ENCODE assay signal across 8 mouse cellular contexts in the genomic region with DNA sequence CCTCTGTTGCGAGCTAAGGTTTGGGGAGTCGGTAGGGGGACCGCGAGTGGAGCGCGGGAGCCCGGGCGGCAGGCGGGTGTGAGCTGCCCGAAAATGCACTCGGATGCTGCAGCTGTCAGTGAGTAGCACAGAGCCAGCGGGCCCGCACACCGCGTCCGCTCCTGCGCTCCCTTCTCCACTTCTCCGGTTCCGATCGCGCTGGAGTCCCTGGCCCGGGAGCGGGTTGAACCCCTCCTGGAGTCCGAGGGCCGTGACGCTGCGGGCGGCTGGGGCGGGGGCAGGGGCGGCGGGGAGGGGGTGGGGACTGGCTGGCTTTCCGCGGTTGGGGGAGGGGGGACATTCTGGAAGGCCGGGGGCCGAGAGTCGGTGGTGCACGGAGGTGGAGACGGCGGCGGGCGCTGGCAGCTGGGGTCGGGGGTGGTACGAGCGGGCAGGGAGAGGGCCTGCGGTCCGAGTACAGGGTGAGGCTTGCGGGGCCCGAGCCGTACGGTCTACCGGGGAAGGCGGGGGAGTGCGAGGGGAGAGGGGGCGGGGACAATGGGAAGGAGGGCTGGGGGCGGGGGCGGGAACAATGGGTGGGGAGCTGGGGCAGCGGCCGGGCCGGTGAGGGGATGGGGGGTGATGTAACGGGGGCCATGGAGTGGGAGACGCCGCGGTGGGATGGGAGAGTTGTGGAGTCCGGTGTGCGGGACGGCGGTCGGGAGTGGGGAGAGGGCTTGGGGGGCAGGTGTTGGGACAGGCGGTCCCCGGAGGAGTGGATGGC. TPM values are rescaled to one million over a fixed set of nuclear protein-coding genes. Genes with fewer than 3 reads are reported as not detected.
DNase-seq lines count a peak whose midpoint lies in the region; ATAC-seq and TF ChIP-seq lines count a peak whose summit lies in the region.

No protein-coding gene starts in this region.

- peaks cover 32% of the 10 kb centered on the region for H3K4me1 ChIP-seq in megakaryocyte, embryonic 14.5 days
- peaks cover 21% of the 10 kb centered on the region for H3K4me1 ChIP-seq in forebrain, embryonic 15.5 days
- peaks cover 10% of the 10 kb centered on the region for H3K4me1 ChIP-seq in limb, embryonic 13.5 days
- H3K4me1 ChIP-seq in midbrain, postnatal 0 days (ENCODE audit: insufficient read depth, low read length) = peaks cover 4% of the 10 kb centered on the region; the same call in 1 of the 2 replicates

- peak overlapping the region; percentile 99 for H3K4me3 ChIP-seq in megakaryocyte, embryonic 14.5 days (replicated peaks)
- H3K4me3 ChIP-seq in forebrain, embryonic 15.5 days = peak overlapping the region; percentile 69
- H3K4me3 ChIP-seq in limb, embryonic 13.5 days = peak overlapping the region; percentile 84
- peak overlapping the region; percentile 83 for H3K4me3 ChIP-seq in midbrain, postnatal 0 days (ENCODE audit: low read depth, low read length)

- WGBS in forebrain, embryonic 15.5 days = under 1% methylated on average over 68 of the region's 70 CpGs
- WGBS in limb, embryonic 13.5 days = under 1% methylated on average over 59 of the region's 70 CpGs
- WGBS in midbrain, postnatal 0 days = under 1% methylated on average over 47 of the region's 70 CpGs

- no peaks in the 10 kb centered on the region for H3K9me3 ChIP-seq in megakaryocyte, embryonic 14.5 days
- H3K9me3 ChIP-seq in forebrain, embryonic 15.5 days = no peaks in the 10 kb centered on the region
- H3K9me3 ChIP-seq in limb, embryonic 13.5 days = no peaks in the 10 kb centered on the region
- no peaks in the 10 kb centered on the region for H3K9me3 ChIP-seq in midbrain, postnatal 0 days (ENCODE audit: low read length)

- H3K36me3 ChIP-seq in megakaryocyte, embryonic 14.5 days (replicated peaks; ENCODE audit: low read length) = no peaks in the 10 kb centered on the region
- H3K36me3 ChIP-seq in forebrain, embryonic 15.5 days = no peaks in the 10 kb centered on the region
- H3K36me3 ChIP-seq in limb, embryonic 13.5 days = no peaks in the 10 kb centered on the region
- no peaks in the 10 kb centered on the region for H3K36me3 ChIP-seq in midbrain, postnatal 0 days (ENCODE audit: insufficient read depth, low read length)

- H3K27me3 ChIP-seq in megakaryocyte, embryonic 14.5 days (replicated peaks) = peaks cover 2% of the 10 kb centered on the region
- no peaks in the 10 kb centered on the region for H3K27me3 ChIP-seq in forebrain, embryonic 15.5 days
- no peaks in the 10 kb centered on the region for H3K27me3 ChIP-seq in limb, embryonic 13.5 days
- H3K27me3 ChIP-seq in midbrain, postnatal 0 days (ENCODE audit: insufficient read depth, low read length) = no peaks in the 10 kb centered on the region

- no peak for ATAC-seq in megakaryocyte, adult 5-6 weeks (ENCODE audit: poor library complexity, severe bottlenecking)
- peak; percentile 37 for ATAC-seq in forebrain, embryonic 15.5 days (replicated peaks)
- peak; percentile 52 for ATAC-seq in limb, embryonic 13.5 days (ENCODE audit: low FRiP score, low read depth)
- peak; percentile 56 for ATAC-seq in midbrain, postnatal 0 days (ENCODE audit: low FRiP score)

- intact Hi-C loops in gastrocnemius, postnatal 36 days (cut with DNase I) = loop anchor here (5.0 kb wide), 1 partner anchor 711 kb away; no protein-coding TSS in a partner anchor

- peak overlapping the region; percentile 86 for H3K4me2 ChIP-seq in forebrain, embryonic 15.5 days (replicated peaks)
- H3K4me2 ChIP-seq in limb, embryonic 13.5 days (replicated peaks) = peak overlapping the region; percentile 97
- H3K4me2 ChIP-seq in midbrain, postnatal 0 days (ENCODE audit: low read depth, low read length, poor library complexity, severe bottlenecking) = peak overlapping the region; percentile 76

- no peak for TF ChIP-seq CTCF in midbrain, postnatal 0 days (IDR thresholded peaks at IDR 0.05)

- DNase-seq in cerebellum, adult 18-20 months = peak; percentile 50 to 55
- no peak for DNase-seq in midbrain, postnatal 0 days (ENCODE audit: low spot score)
- no peak for DNase-seq in T-cell, adult 2 months (ENCODE audit: low spot score)
- no peak for DNase-seq in gastrocnemius, postnatal 36 days

- H3K9ac ChIP-seq in forebrain, embryonic 15.5 days (replicated peaks) = peak overlapping the region; percentile 82
- peak overlapping the region; percentile 78 for H3K9ac ChIP-seq in limb, embryonic 13.5 days
- peak overlapping the region; percentile 77 for H3K9ac ChIP-seq in midbrain, postnatal 0 days (replicated peaks; ENCODE audit: low read length, poor library complexity, severe bottlenecking)

- peak overlapping the region; percentile 98 for H3K27ac ChIP-seq in forebrain, embryonic 15.5 days (replicated peaks)
- H3K27ac ChIP-seq in limb, embryonic 13.5 days = peak overlapping the region; percentile 93
- H3K27ac ChIP-seq in midbrain, postnatal 0 days (ENCODE audit: low read depth, low read length) = peak overlapping the region; percentile 91

RNA-seq across cellular contexts. Expression of gene Dcun1d4, which starts 10.5 kb away (rescaled TPM):
- polyA plus RNA-seq in megakaryocyte, embryonic 14.5 days (2012; ENCODE audit: insufficient read depth, low replicate concordance) = 0.66 TPM in 1 of 2 replicates, not detected in the other
- 2.9 and 4.7 TPM in 2 replicates for total RNA-seq in megakaryocyte, adult 5-6 weeks (2015)
- 1.5 and 3.0 TPM in 2 replicates for total RNA-seq in megakaryocyte, adult 5-6 weeks (2017)
- polyA plus RNA-seq in forebrain, embryonic 15.5 days (2015; fragmentation: Nextera tagmentation; extraction: Ambion mirVana) = 41.5 and 45.3 TPM in 2 replicates
- 31.9 and 32.7 TPM in 2 replicates for polyA plus RNA-seq in limb, embryonic 13.5 days (2015; fragmentation: Nextera tagmentation; extraction: Ambion mirVana)
- 31.1 and 33.7 TPM in 2 replicates for total RNA-seq in midbrain, postnatal 0 days (2014; rRNA removed)
- polyA plus RNA-seq in midbrain, postnatal 0 days (2015; fragmentation: Nextera tagmentation; extraction: Ambion mirVana) = 43.7 and 46.2 TPM in 2 replicates
- total RNA-seq in gastrocnemius, postnatal 36 days (2021) = 1 to 10 TPM; 6.7 to 8.9 TPM

Comparison
In these comparisons a context has a peak if more than half of its experiments do, and no peak if none do; other contexts are left out.
1. DNase-seq: peak in cerebellum, adult 18-20 months (2 of 2); none in midbrain, postnatal 0 days (single experiment), T-cell, adult 2 months (single experiment) and gastrocnemius, postnatal 36 days (0 of 2).
2. RNA of gene Dcun1d4, which starts 10.5 kb away (polyA plus RNA-seq): 43.7 to 46.2 TPM in midbrain, postnatal 0 days, 41.5 to 45.3 TPM in forebrain, embryonic 15.5 days and 31.9 to 32.7 TPM in limb, embryonic 13.5 days; 0.66 TPM in megakaryocyte, embryonic 14.5 days; every median in the first group is over 10 times any median in the second.
3. Peak in every context shown above with its lines, with median percentiles within 50 percentile points of each other: H3K4me3 ChIP-seq, H3K27ac ChIP-seq, H3K4me2 ChIP-seq and H3K9ac ChIP-seq.